Mouse (Mus musculus): ENCODE data around the gene Clmn. TPM values are rescaled to one million over a fixed set of nuclear protein-coding genes. Genes with fewer than 3 reads are reported as not detected.

Clmn gene
- polyA plus RNA-seq, 1 experiment = 0.01 TPM

DNA sequence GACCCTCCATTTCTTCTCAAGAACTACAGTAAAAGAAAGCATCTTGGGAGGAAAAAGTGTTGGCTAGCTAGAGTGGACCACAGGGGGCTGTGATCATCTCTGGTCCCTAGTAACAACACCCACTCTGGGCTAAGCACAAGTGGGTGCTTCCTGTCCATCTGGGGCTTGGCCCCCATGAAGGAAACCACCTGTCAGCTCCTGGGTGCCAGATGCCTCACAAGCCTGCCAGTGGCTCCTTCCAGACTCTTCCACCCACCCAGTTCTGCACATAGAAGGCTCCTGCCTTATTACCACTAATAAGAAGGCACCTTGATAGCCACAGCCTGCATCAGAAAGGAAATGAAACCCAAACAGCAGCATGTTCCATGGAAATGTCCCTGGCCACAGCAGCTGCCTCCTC, 26.4 kb downstream of the Clmn start:
- peaks cover 4% of the 10 kb centered on the region; the same call in 1 of the 2 replicates for H3K27me3 ChIP-seq (ENCODE audit: control insufficient read depth)
- TF ChIP-seq TAL1 (IDR thresholded peaks at IDR 0.05; ENCODE audit: low read length) (no peak), GATA1 (IDR thresholded peaks at IDR 0.05; ENCODE audit: low read length) (no peak)

DNA sequence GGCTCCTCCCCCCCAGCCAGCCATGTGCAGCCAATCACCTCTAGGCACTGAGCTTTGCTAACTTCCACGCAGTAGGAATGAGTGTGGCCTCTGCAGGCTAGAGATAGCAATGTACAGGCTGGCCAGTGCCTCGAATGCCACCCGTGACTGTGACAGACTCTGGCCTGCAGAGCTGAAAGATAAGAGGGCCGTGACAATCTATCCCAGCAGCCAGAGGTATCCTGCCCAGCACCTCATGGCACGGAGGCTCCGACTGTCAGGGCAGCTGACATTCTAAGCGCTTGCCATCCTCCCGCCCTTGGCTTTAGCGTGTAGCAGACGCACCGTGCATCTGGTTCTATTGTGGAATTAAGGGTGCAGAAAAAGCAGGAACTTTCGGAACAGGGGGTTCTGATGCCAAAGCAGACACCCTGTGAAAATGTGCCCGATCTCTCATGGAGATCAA, 26.9 kb downstream of the Clmn start:
- Histone ChIP-seq H3K4me1 (ENCODE audit: control insufficient read depth) (peaks cover 9% of the 10 kb centered on the region), H3K4me3 (replicated peaks) (no peak overlapping the region), H3K9me3 (ENCODE audit: control insufficient read depth, low read length) (no peaks in the 10 kb centered on the region), H3K36me3 (ENCODE audit: control insufficient read depth) (no peaks in the 10 kb centered on the region), H3K27me3 (ENCODE audit: control insufficient read depth) (peaks cover 4% of the 10 kb centered on the region; the same call in 1 of the 2 replicates)
- TF ChIP-seq TAL1 (IDR thresholded peaks at IDR 0.05; ENCODE audit: low read length) = no peak
- TF ChIP-seq GATA1 (IDR thresholded peaks at IDR 0.05; ENCODE audit: low read length) = no peak

More for the DNA sequence above, 26.4 kb downstream of the Clmn start:
- Histone ChIP-seq H3K9me3 (ENCODE audit: control insufficient read depth, low read length) (no peaks in the 10 kb centered on the region), H3K4me1 (ENCODE audit: control insufficient read depth) (peaks cover 9% of the 10 kb centered on the region), H3K36me3 (ENCODE audit: control insufficient read depth) (no peaks in the 10 kb centered on the region), H3K4me3 (replicated peaks) (no peak overlapping the region)

DNA sequence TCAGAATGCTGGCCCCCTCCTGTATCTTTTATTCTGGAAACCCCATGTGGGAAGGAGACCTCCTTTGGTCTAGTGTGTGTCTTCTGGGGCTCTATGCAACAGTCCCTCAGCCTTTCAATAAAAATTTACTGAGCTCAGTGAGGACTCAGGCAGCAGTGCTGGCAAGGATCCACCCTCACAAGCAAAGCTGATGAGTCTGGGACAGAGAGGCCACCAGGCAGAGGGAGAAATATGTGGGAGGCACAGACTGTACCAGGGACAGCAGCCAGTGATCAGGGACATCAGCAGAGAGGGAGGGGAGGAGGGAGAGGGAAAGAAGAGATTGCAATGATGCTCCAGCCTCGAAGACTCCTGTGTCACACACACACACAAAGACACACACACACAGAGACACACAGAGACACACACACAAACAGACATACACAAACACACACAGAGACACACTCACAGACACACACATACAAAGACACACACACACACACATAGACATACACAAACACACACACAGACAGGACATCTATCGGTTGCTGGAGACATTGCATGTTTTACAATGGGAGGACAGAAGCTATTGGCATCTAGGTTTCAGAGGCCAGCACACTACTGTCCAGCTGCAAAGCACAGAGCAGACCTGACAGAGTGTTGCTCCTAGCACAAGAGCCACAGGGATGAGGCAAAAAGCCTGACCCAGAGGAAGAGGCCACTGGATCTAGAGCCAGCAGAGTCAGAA, 27.6 kb downstream of the Clmn start:
- Histone ChIP-seq H3K4me3 (replicated peaks) (no peak overlapping the region), H3K9me3 (ENCODE audit: control insufficient read depth, low read length) (no peaks in the 10 kb centered on the region), H3K4me1 (ENCODE audit: control insufficient read depth) (peaks cover 9% of the 10 kb centered on the region), H3K27me3 (ENCODE audit: control insufficient read depth) (peaks cover 4% of the 10 kb centered on the region; the same call in 1 of the 2 replicates), H3K36me3 (ENCODE audit: control insufficient read depth) (no peaks in the 10 kb centered on the region)
- no peak for TF ChIP-seq GATA1 (IDR thresholded peaks at IDR 0.05; ENCODE audit: low read length)
- TF ChIP-seq TAL1 (IDR thresholded peaks at IDR 0.05; ENCODE audit: low read length) = no peak

- H3K27me3 ChIP-seq (ENCODE audit: control insufficient read depth) = peaks cover 4% of the 10 kb centered on the region; the same call in 1 of the 2 replicates
These were observed 28.6 kb downstream of the Clmn start for GRCm38 (mm10) chr12:104836230-104836629.

GRCm38 (mm10) chr12:104835369-104836094, 29.3 kb downstream of the Clmn start:
- Histone ChIP-seq H3K27me3 (ENCODE audit: control insufficient read depth) (peaks cover 4% of the 10 kb centered on the region; the same call in 1 of the 2 replicates), H3K36me3 (ENCODE audit: control insufficient read depth) (no peaks in the 10 kb centered on the region), H3K4me1 (ENCODE audit: control insufficient read depth) (peaks cover 9% of the 10 kb centered on the region), H3K9me3 (ENCODE audit: control insufficient read depth, low read length) (no peaks in the 10 kb centered on the region), H3K4me3 (replicated peaks) (no peak overlapping the region)
- no peak for TF ChIP-seq GATA1 (IDR thresholded peaks at IDR 0.05; ENCODE audit: low read length)
- TF ChIP-seq TAL1 (IDR thresholded peaks at IDR 0.05; ENCODE audit: low read length) = no peak

More at GRCm38 (mm10) chr12:104836230-104836629, 28.6 kb downstream of the Clmn start:
- H3K4me1 ChIP-seq (ENCODE audit: control insufficient read depth) = peaks cover 9% of the 10 kb centered on the region
- no peaks in the 10 kb centered on the region for H3K9me3 ChIP-seq (ENCODE audit: control insufficient read depth, low read length)
- H3K4me3 ChIP-seq (replicated peaks) = no peak overlapping the region
- no peaks in the 10 kb centered on the region for H3K36me3 ChIP-seq (ENCODE audit: control insufficient read depth)
- TF ChIP-seq GATA1 (IDR thresholded peaks at IDR 0.05; ENCODE audit: low read length) (no peak), TAL1 (IDR thresholded peaks at IDR 0.05; ENCODE audit: low read length) (no peak)

DNA sequence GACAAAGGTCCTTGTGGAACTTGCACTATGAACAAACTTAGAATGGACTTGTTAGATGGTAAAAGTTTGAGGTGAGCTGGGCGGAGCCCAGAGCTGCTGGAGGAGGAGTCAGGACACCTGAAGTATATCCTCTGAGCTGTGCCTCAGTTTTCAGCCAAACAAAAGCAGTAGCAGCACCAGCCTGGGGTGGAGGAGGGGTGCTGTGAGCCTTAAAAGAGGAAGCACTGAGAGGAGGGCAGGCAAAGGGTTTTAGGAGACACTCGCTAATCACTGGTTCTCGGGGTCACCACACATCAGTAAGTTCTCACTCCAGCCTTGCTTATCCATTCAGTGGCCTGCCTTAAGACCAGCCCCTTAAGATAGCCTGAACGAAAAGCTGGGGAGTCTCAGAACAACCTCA, 30.1 kb downstream of the Clmn start:
- Histone ChIP-seq H3K9me3 (ENCODE audit: control insufficient read depth, low read length) (no peaks in the 10 kb centered on the region), H3K4me1 (ENCODE audit: control insufficient read depth) (peaks cover 11% of the 10 kb centered on the region), H3K4me3 (replicated peaks) (no peak overlapping the region), H3K36me3 (ENCODE audit: control insufficient read depth) (no peaks in the 10 kb centered on the region), H3K27me3 (ENCODE audit: control insufficient read depth) (peaks cover 4% of the 10 kb centered on the region; the same call in 1 of the 2 replicates)
- TF ChIP-seq GATA1 (IDR thresholded peaks at IDR 0.05; ENCODE audit: low read length) (no peak), TAL1 (IDR thresholded peaks at IDR 0.05; ENCODE audit: low read length) (no peak)

- H3K4me3 ChIP-seq (replicated peaks) = no peak overlapping the region
- no peak for TF ChIP-seq TAL1 (IDR thresholded peaks at IDR 0.05; ENCODE audit: low read length)
- TF ChIP-seq GATA1 (IDR thresholded peaks at IDR 0.05; ENCODE audit: low read length) = no peak
- H3K27me3 ChIP-seq (ENCODE audit: control insufficient read depth) = no peaks in the 10 kb centered on the region; the same call in 1 of the 2 replicates
- H3K9me3 ChIP-seq (ENCODE audit: control insufficient read depth, low read length) = no peaks in the 10 kb centered on the region; the same call in 1 of the 2 replicates
- H3K36me3 ChIP-seq (ENCODE audit: control insufficient read depth) = no peaks in the 10 kb centered on the region
- peaks cover 18% of the 10 kb centered on the region for H3K4me1 ChIP-seq (ENCODE audit: control insufficient read depth)
These were observed 34.0 kb downstream of the Clmn start for GRCm38 (mm10) chr12:104830666-104831435.

DNA sequence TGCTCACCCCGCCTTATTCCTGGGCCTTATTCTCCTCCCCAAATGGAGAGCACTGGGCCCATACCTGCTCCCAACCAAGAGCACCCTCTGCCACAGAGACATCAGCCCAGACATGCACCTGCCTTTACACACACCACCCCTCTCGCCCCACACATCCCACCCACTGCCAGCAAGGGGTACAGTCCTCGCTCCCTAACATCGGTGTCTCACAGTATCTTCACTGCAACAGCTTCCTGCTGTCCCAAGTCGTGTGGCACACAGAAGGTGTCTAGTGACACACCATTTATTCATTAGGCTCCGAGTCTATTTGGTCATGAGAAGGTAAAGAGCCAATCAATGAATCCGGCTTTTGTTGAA, 34.6 kb downstream of the Clmn start:
- H3K4me3 ChIP-seq (replicated peaks) = no peak overlapping the region
- peaks cover 23% of the 10 kb centered on the region for H3K4me1 ChIP-seq (ENCODE audit: control insufficient read depth)
- no peak for TF ChIP-seq TAL1 (IDR thresholded peaks at IDR 0.05; ENCODE audit: low read length)
- no peak for TF ChIP-seq GATA1 (IDR thresholded peaks at IDR 0.05; ENCODE audit: low read length)
- H3K27me3 ChIP-seq (ENCODE audit: control insufficient read depth) = no peaks in the 10 kb centered on the region; the same call in 1 of the 2 replicates
- H3K9me3 ChIP-seq (ENCODE audit: control insufficient read depth, low read length) = no peaks in the 10 kb centered on the region; the same call in 1 of the 2 replicates
- H3K36me3 ChIP-seq (ENCODE audit: control insufficient read depth) = no peaks in the 10 kb centered on the region
